Mouse (Mus musculus): ENCODE data around the gene Gpr27.

Gpr27 gene

DNA sequence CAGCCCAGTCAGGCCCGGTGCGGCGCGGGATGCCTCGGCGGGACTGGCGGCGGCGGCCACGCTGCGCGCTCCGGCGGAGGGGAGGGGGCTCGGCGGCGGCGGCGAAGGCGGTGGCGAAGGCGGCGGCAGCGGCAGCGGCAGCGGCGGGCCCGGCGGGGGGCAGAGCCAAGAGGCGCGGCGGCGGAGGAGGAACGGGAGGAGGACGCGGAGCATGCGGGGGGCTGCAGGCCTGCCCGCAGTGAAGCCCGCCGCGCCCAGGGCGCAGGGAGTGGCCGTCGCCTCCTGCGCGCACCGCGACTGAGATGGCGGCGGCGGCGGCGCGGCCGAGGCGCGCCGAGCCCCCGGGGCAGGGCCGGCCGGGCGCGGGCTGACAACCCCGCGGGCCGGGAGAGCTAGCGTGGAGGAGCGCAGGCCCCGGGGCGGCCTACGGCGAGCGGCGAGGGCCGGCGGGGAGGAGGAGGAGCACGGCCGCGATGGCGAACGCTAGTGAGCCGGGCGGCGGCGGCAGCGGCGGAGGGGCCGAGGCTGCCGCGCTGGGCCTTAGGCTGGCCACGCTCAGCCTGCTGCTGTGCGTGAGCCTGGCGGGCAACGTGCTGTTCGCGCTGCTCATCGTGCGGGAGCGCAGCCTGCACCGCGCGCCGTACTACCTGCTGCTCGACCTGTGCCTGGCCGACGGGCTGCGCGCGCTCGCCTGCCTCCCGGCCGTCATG lies at the start of gene Gpr27:
Gpr27 (plus strand) TSS at position 474 of the 710 bp plus-strand sequence.
- DNase-seq (ENCODE audit: extremely low read depth, low read depth, low spot score): no peak

- DNase-seq (ENCODE audit: extremely low read depth, low read depth, low spot score): no peak
Measured at GRCm38 (mm10) chr6:99643439-99644199, 48.9 kb upstream of the Gpr27 start.

DNA sequence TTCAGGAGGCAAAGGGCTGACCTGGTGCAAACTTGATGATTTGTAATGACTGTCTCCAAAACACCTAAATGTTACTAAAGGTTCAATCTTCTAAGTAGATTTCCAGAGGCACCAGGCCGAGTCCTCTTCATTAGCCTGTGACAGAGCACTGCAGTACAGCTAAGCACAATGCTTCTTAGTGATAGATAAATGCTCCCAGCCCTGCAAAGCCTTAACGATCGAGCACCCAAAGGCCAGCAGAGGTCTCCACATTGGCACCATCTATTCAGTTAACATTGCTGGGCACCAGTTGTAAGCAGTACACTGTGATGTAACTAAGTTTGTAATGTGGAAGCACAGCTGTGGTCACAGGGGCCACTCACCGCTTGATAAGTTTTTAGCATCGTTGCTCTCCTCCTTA lies 48.1 kb upstream of the Gpr27 start:
- DNase-seq (ENCODE audit: extremely low read depth, low read depth, low spot score): no peak

- no peak for DNase-seq (ENCODE audit: extremely low read depth, low read depth, low spot score)
Measured at GRCm38 (mm10) chr6:99644876-99645275, 47.6 kb upstream of the Gpr27 start.

DNA sequence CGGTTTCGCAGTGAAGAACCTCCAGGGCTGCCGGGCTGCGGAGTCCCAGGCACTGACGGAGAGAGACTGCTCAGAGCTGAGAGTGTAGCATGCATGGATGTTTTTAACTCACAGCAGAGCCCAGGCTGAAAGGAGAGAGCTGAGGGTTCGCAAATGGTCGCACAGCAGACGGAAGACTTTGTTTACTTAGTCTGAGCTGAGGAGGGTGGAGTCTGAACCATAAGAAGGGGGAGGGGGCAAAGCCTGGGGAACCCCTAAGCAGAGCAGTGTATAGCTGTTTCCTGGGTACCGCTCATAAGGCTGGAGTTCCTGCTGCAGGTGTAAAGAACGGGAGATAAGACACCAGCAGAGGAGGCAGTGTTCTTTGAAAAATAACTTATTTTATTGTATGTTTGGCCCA lies 46.1 kb upstream of the Gpr27 start:
- DNase-seq (ENCODE audit: extremely low read depth, low read depth, low spot score): no peak

DNA sequence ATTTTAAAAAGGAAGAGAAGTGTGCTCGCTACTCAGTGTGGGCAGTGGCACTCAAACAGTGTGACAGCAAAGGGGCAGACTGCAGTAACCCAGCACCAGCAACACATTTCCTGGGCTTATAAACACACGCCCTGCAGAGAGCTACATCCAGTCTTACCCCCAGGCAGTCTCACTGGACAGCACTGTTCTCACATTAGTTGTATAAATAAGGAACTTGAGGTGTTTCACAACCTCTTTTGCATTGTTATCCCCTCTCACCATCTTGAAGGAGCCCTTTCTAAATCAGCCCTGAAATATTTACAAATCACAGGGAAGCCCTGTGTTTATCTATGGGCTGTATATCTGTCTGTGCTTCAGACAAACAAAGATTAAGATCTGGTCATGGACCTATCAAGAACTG lies 43.2 kb upstream of the Gpr27 start:
- no peak for DNase-seq (ENCODE audit: extremely low read depth, low read depth, low spot score)

DNA sequence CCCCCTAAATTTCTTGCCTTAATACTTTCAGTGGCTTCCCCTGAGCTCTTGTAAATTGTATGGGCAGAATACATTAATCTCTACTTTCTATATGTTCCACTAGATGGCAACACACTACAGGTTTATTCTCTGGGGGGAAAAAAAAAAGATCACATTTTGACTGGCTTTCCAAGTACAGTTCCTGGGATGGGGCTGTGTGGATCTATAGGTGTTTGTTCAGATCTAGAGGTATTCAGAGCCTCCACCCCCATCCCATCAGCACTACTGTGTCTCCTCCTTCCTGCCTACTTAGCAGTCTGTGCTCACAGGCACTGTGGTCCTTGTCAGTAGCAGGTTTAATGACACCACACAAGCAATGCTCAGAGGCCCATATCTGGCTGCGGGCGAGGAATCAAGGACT lies 40.1 kb upstream of the Gpr27 start:
- DNase-seq (ENCODE audit: extremely low read depth, low read depth, low spot score): no peak

- DNase-seq (ENCODE audit: extremely low read depth, low read depth, low spot score): no peak
Measured at GRCm38 (mm10) chr6:99654343-99654742, 38.1 kb upstream of the Gpr27 start.

DNA sequence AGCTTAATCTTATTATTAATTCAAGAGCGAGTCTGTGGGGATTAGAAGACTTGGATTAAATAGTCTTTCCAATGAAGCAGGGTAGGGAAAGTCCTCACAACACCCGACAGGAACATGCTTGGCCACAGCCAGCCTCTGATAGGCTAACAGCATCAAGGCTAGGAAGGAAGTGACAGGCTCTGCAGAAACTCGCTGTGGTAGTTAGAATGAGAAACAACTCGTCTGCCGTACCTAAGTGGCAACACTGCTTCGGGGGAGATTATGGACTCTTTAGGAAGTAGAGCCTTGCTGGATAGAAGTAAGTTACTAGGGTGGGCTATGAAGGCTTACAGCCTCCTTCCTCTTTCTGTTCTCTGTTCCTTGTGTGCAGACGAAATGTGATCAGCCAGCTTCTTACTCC lies 37.0 kb upstream of the Gpr27 start:
- DNase-seq (ENCODE audit: extremely low read depth, low read depth, low spot score): no peak

GRCm38 (mm10) chr6:99656088-99656487 lies 36.4 kb upstream of the Gpr27 start:
- no peak for DNase-seq (ENCODE audit: extremely low read depth, low read depth, low spot score)

- DNase-seq (ENCODE audit: extremely low read depth, low read depth, low spot score): no peak
Measured at GRCm38 (mm10) chr6:99658586-99658985, 33.9 kb upstream of the Gpr27 start.

DNA sequence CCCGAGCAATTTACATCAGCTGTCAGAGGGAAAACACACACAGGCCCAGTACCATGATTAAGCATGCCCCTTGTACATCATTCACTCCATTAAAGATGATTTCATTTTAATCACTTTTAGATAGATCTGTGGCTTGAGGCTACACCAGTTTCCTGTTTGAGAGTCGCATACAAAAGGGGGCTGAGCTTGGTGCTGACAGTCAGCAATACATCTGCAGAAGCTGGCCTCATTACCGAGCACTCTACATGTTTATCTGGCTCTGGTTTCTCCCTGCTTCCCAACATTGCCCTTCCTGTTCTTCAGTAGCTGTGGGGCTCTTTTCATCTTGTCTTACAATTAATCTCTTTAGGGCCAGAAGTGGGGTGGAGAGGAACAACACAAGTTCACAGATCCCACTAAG lies 32.0 kb upstream of the Gpr27 start:
- no peak for DNase-seq (ENCODE audit: extremely low read depth, low read depth, low spot score)

DNA sequence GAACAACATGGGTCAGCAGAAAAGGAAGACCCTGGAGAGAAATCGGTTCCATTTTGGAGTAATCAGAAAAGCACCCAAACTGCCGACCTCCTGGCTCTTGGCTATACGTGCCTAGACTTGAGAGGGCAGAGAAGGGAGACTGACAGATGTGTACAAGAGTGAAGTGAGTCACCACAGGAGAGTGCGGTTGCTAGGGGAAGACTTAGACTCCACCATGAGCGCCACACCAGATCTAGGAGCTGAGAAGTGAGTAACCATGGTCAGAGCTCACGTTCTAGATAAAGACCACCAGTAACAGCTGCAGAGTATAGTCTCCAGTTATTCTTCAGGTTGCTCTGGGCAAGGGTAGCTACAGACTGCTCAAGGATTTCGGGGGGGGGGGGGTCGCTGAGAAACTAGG lies 29.2 kb upstream of the Gpr27 start:
- no peak for DNase-seq (ENCODE audit: extremely low read depth, low read depth, low spot score)

GRCm38 (mm10) chr6:99665457-99666317 lies 26.8 kb upstream of the Gpr27 start:
- no peak for DNase-seq (ENCODE audit: extremely low read depth, low read depth, low spot score)

- no peak for DNase-seq (ENCODE audit: extremely low read depth, low read depth, low spot score)
Measured at GRCm38 (mm10) chr6:99666318-99667171, 25.9 kb upstream of the Gpr27 start, which contains the start of the genes Eif4e3 and Gm20696. Gene Eif4e3, minus strand, starts transcription at chr6:99666771. Gene Gm20696, minus strand, starts transcription at chr6:99666797.

GRCm38 (mm10) chr6:99667290-99667689 lies 25.2 kb upstream of the Gpr27 start:
- DNase-seq (ENCODE audit: extremely low read depth, low read depth, low spot score): no peak

DNA sequence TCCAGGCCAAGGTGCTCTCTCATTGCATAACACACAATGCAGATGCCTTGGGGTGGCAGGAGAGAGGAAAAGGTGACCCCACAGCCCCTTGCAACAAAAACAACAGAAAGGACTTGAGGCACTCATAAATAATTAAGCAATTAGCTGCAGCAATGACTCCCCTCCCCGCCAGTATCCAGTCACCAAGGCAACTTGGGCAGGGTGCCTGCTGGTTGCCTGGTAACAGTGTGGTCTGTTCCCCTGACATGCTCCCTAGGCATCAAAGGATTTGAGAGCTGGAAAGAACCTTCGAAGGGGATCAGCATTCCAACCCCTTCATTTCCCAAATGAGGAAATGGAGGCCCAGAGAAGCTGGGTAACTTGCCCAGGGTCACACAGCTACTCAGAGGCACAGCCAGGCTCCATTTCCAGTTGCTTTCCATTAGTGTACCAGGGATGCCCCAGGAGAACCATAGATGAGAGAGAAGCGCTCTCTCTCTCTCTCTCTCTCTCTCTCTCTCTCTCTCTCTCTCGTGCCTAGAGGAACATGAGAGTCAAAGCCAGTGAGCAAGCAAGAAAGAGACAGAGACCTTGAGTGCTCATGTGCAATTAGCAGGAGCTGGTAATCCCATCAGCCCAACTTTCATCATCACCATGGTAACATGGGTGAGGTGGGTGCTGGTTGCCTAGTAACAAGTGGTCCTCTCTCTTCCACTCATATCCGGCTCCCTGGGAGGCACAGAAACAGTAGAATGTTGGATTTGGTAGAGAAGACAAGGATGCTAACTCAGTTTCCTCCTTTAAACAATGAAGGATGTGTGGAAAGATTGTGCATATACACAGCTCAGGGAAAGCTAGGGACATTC lies 22.8 kb upstream of the Gpr27 start:
- DNase-seq (ENCODE audit: extremely low read depth, low read depth, low spot score): no peak

GRCm38 (mm10) chr6:99670481-99671119 lies 21.9 kb upstream of the Gpr27 start:
- no peak for DNase-seq (ENCODE audit: extremely low read depth, low read depth, low spot score)

DNA sequence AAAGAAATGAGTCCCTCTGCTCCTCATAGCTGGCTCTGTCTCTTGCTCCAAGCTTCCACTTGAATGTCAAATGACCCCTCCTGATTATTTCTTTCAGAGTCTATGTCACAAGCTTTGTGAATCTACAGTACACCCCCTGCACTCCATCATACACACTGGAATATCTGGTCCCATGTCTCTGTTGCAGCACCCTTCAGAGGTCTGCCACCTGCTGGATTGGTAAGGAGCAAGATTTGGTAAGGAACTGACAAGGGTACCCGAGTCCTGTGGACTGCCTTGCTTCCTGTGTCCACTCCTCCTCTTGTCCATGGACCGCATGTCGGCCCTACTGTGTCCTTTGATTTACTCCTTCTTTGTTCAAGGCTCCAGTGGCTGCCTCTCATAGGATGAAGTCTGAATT lies 20.7 kb upstream of the Gpr27 start:
- DNase-seq (ENCODE audit: extremely low read depth, low read depth, low spot score): no peak
